Mouse (Mus musculus): ENCODE results near the gene Map4. TPM values are rescaled to one million over a fixed set of nuclear protein-coding genes. Genes with fewer than 3 reads are reported as not detected.
"Not testable (repeated sequence)": the region's sequence is repeated elsewhere in the genome, so short reads cannot be mapped to it uniquely, and the experiment has no call there.

The Map4 gene
- polyA plus RNA-seq, 1 experiment from 2014 or later = 55.6 TPM

- H3K4me3 ChIP-seq (replicated peaks) = no peak overlapping the region
- no peak overlapping the region for H3K9ac ChIP-seq
- 52% methylated on average over 8 of the region's 8 CpGs for WGBS
- no peaks in the 10 kb centered on the region for H3K9me3 ChIP-seq
- no peaks in the 10 kb centered on the region for H3K4me1 ChIP-seq
- no peaks in the 10 kb centered on the region for H3K36me3 ChIP-seq
- no peak for ATAC-seq (ENCODE audit: insufficient read depth, low FRiP score, low read depth)
- no peak overlapping the region for H3K4me2 ChIP-seq
- no peaks in the 10 kb centered on the region for H3K27me3 ChIP-seq (replicated peaks)
- H3K27ac ChIP-seq = no peak overlapping the region
Measured at GRCm38 (mm10) chr9:110053305-110054079, 122.2 kb downstream of the Map4 start.

GRCm38 (mm10) chr9:110054080-110054421 is 122.8 kb downstream of the Map4 start:
- Histone ChIP-seq H3K9me3 (no peaks in the 10 kb centered on the region), H3K4me2 (no peak overlapping the region), H3K27me3 (replicated peaks) (no peaks in the 10 kb centered on the region), H3K4me1 (no peaks in the 10 kb centered on the region), H3K27ac (no peak overlapping the region), H3K9ac (no peak overlapping the region), H3K36me3 (no peaks in the 10 kb centered on the region), H3K4me3 (replicated peaks) (no peak overlapping the region)
- no peak for ATAC-seq (ENCODE audit: insufficient read depth, low FRiP score, low read depth)
- WGBS = 79% methylated on average over 2 of the region's 2 CpGs

DNA sequence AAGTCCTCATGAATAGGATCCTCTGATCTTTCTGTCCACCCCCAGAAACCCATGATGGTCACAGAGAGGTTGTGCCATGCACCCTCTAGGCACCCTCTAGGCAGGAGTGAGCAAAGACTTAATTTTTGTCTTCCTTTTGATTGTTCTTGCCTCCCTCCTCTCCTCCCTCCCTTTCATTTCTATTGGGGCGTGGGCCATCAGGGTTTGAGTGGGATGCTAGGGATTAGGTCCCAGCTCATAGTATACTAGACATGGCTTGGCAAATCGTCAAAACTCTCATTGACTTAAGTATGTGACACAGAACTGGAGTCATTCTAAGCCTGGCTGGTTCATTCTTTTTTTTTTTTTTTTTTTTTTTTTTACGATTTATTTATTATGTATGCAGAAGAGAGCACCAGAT is 123.5 kb downstream of the Map4 start:
- Histone ChIP-seq H3K9me3 (no peaks in the 10 kb centered on the region), H3K4me2 (no peak overlapping the region), H3K9ac (no peak overlapping the region), H3K36me3 (no peaks in the 10 kb centered on the region), H3K27ac (no peak overlapping the region), H3K4me1 (no peaks in the 10 kb centered on the region), H3K27me3 (replicated peaks) (no peaks in the 10 kb centered on the region), H3K4me3 (replicated peaks) (no peak overlapping the region)
- no peak for ATAC-seq (ENCODE audit: insufficient read depth, low FRiP score, low read depth)
- WGBS = 70% methylated on average over 3 of the region's 3 CpGs

- no peak overlapping the region for H3K27ac ChIP-seq
- H3K27me3 ChIP-seq (replicated peaks) = no peaks in the 10 kb centered on the region
- WGBS = 89% methylated on average over 1 of the region's 1 CpGs
- no peak overlapping the region for H3K4me2 ChIP-seq
- H3K4me3 ChIP-seq (replicated peaks) = no peak overlapping the region
- H3K4me1 ChIP-seq = no peaks in the 10 kb centered on the region
- no peak for ATAC-seq (ENCODE audit: insufficient read depth, low FRiP score, low read depth)
- no peaks in the 10 kb centered on the region for H3K9me3 ChIP-seq
- no peaks in the 10 kb centered on the region for H3K36me3 ChIP-seq
- no peak overlapping the region for H3K9ac ChIP-seq
Measured at GRCm38 (mm10) chr9:110057200-110057599, 125.9 kb downstream of the Map4 start.

DNA sequence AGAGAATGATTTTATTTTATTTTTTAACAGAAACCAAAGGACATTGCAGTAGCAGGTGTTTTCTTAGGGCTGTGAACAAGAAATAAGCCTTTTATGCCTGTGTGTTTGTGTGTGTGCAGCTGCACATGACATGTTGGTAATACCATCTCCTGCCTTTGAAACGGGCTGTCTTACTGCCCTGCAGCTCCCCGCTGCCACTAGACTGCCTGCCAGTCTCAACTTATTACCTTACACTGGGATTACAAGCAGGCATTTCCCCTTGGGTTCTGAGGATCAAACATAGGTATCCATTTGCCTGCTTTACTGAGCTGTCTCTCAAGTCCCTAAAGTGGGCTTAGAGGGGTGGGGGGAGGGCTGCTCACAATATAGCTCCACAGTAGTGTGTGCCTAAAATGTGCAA is 129.5 kb downstream of the Map4 start:
- H3K36me3 ChIP-seq = 0 out of 2 replicates have a peak, but pooled peaks cover 3% of the 10 kb centered on the region
- no peak overlapping the region for H3K9ac ChIP-seq
- H3K27ac ChIP-seq = no peak overlapping the region
- H3K4me1 ChIP-seq = no peaks in the 10 kb centered on the region
- H3K4me2 ChIP-seq = no peak overlapping the region
- no peak for ATAC-seq (ENCODE audit: insufficient read depth, low FRiP score, low read depth)
- H3K4me3 ChIP-seq (replicated peaks) = no peak overlapping the region
- 79% methylated on average over 2 of the region's 2 CpGs for WGBS
- no peaks in the 10 kb centered on the region for H3K27me3 ChIP-seq (replicated peaks)
- H3K9me3 ChIP-seq = no peaks in the 10 kb centered on the region

- H3K36me3 ChIP-seq = 0 out of 2 replicates have a peak, but pooled peaks cover 4% of the 10 kb centered on the region
- H3K27me3 ChIP-seq (replicated peaks) = no peaks in the 10 kb centered on the region
- H3K9me3 ChIP-seq = no peaks in the 10 kb centered on the region
- no peak overlapping the region for H3K27ac ChIP-seq
- ATAC-seq (ENCODE audit: insufficient read depth, low FRiP score, low read depth) = no peak
- no peak overlapping the region for H3K9ac ChIP-seq
- H3K4me2 ChIP-seq = no peak overlapping the region
- 84% methylated on average over 7 of the region's 7 CpGs for WGBS
- H3K4me3 ChIP-seq (replicated peaks) = no peak overlapping the region
- H3K4me1 ChIP-seq = no peaks in the 10 kb centered on the region
Measured at GRCm38 (mm10) chr9:110062405-110062804, 131.1 kb downstream of the Map4 start.

GRCm38 (mm10) chr9:110062861-110063260 is 131.6 kb downstream of the Map4 start:
- Histone ChIP-seq H3K27me3 (replicated peaks) (no peaks in the 10 kb centered on the region), H3K4me3 (replicated peaks) (no peak overlapping the region), H3K4me1 (no peaks in the 10 kb centered on the region), H3K4me2 (no peak overlapping the region), H3K27ac (no peak overlapping the region), H3K9ac (no peak overlapping the region), H3K36me3 (0 out of 2 replicates have a peak, but pooled peaks cover 8% of the 10 kb centered on the region), H3K9me3 (no peaks in the 10 kb centered on the region)
- ATAC-seq (ENCODE audit: insufficient read depth, low FRiP score, low read depth) = no peak
- 91% methylated on average over 6 of the region's 6 CpGs for WGBS

GRCm38 (mm10) chr9:110064641-110065040 is 133.4 kb downstream of the Map4 start:
- no peak for ATAC-seq (ENCODE audit: insufficient read depth, low FRiP score, low read depth)
- Histone ChIP-seq H3K27me3 (replicated peaks) (no peaks in the 10 kb centered on the region), H3K9ac (no peak overlapping the region), H3K36me3 (peaks cover 24% of the 10 kb centered on the region), H3K4me3 (replicated peaks) (no peak overlapping the region), H3K9me3 (no peaks in the 10 kb centered on the region), H3K4me2 (no peak overlapping the region), H3K4me1 (no peaks in the 10 kb centered on the region), H3K27ac (no peak overlapping the region)

GRCm38 (mm10) chr9:110068745-110069144 is 137.5 kb downstream of the Map4 start:
- H3K9me3 ChIP-seq = no peaks in the 10 kb centered on the region
- ATAC-seq (ENCODE audit: insufficient read depth, low FRiP score, low read depth) = no peak
- H3K27me3 ChIP-seq (replicated peaks) = no peaks in the 10 kb centered on the region
- peaks cover 32% of the 10 kb centered on the region for H3K36me3 ChIP-seq
- H3K9ac ChIP-seq = no peak overlapping the region
- no peaks in the 10 kb centered on the region for H3K4me1 ChIP-seq
- no peak overlapping the region for H3K4me3 ChIP-seq (replicated peaks)
- 84% methylated on average over 6 of the region's 6 CpGs for WGBS
- H3K27ac ChIP-seq = no peak overlapping the region
- H3K4me2 ChIP-seq = no peak overlapping the region

- H3K27ac ChIP-seq = no peak overlapping the region
- no peaks in the 10 kb centered on the region for H3K4me1 ChIP-seq
- WGBS = 69% methylated on average over 9 of the region's 9 CpGs
- no peaks in the 10 kb centered on the region for H3K27me3 ChIP-seq (replicated peaks)
- H3K4me3 ChIP-seq (replicated peaks) = no peak overlapping the region
- H3K4me2 ChIP-seq = no peak overlapping the region
- H3K9me3 ChIP-seq = no peaks in the 10 kb centered on the region
- no peak for ATAC-seq (ENCODE audit: insufficient read depth, low FRiP score, low read depth)
- no peak overlapping the region for H3K9ac ChIP-seq
- peaks cover 29% of the 10 kb centered on the region for H3K36me3 ChIP-seq
Measured at GRCm38 (mm10) chr9:110070358-110070757, 139.1 kb downstream of the Map4 start.

- no peak overlapping the region for H3K9ac ChIP-seq
- H3K27me3 ChIP-seq (replicated peaks) = no peaks in the 10 kb centered on the region
- H3K36me3 ChIP-seq = peaks cover 29% of the 10 kb centered on the region
- H3K4me3 ChIP-seq (replicated peaks) = no peak overlapping the region
- no peaks in the 10 kb centered on the region for H3K9me3 ChIP-seq
- H3K4me2 ChIP-seq = no peak overlapping the region
- no peaks in the 10 kb centered on the region for H3K4me1 ChIP-seq
- no peak for ATAC-seq (ENCODE audit: insufficient read depth, low FRiP score, low read depth)
- WGBS = 70% methylated on average over 4 of the region's 4 CpGs
- H3K27ac ChIP-seq = no peak overlapping the region
Measured at GRCm38 (mm10) chr9:110071011-110071410, 139.8 kb downstream of the Map4 start.

DNA sequence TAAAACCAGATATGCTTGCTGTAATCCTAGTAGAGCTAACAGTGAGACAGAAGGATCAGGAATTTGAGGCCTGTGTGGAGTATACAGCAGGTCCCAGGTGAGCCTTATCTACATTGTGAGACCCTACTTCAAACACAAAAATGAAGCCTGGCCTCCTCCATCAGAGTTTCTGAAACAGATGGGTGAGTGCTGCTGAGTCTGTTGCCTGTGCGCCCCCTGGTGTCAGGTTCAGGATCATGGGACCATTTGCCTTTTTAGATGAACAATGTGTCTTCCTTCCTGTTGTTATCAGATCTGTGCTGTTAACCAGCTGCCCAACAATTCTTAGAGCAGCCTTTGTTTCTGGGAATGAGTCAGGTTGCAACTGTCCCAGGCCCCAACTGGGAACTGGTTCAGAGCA is 140.6 kb downstream of the Map4 start:
- no peak overlapping the region for H3K9ac ChIP-seq
- H3K36me3 ChIP-seq = peaks cover 32% of the 10 kb centered on the region
- no peak overlapping the region for H3K27ac ChIP-seq
- no peak overlapping the region for H3K4me3 ChIP-seq (replicated peaks)
- no peaks in the 10 kb centered on the region for H3K27me3 ChIP-seq (replicated peaks)
- H3K4me2 ChIP-seq = no peak overlapping the region
- no peaks in the 10 kb centered on the region for H3K4me1 ChIP-seq
- no peak for ATAC-seq (ENCODE audit: insufficient read depth, low FRiP score, low read depth)
- no peaks in the 10 kb centered on the region for H3K9me3 ChIP-seq
- WGBS = 6% methylated on average over 1 of the region's 1 CpGs

DNA sequence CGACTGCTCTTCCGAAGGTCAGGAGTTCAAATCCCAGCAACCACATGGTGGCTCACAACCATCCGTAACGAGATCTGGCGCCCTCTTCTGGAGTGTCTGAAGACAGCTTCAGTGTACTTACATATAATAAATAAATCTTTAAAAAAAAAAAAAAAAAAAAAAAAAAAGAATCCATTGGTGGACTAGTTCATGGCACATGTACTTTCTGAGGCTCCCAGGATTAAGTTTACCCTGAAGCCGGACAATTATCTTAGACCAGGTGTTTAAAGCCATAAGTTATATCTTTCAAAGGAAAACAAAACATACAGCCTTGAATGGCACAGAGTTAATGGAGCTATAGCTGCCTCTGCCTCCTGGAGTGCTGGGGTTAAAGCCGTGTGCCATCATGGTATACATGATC is 145.2 kb downstream of the Map4 start:
- H3K4me2 ChIP-seq; H3K27me3 ChIP-seq (replicated peaks); H3K9ac ChIP-seq; H3K4me3 ChIP-seq (replicated peaks); H3K9me3 ChIP-seq; H3K4me1 ChIP-seq; ATAC-seq (ENCODE audit: insufficient read depth, low FRiP score, low read depth); H3K27ac ChIP-seq: not testable (repeated sequence)
- peaks cover 38% of the 10 kb centered on the region for H3K36me3 ChIP-seq
- 55% methylated on average over 6 of the region's 7 CpGs for WGBS

Data from stomach, embryonic 15.5 days (tissue).